Mouse (Mus musculus): Measurements from ENCODE around the gene Rbfox1.

- no peak for TF ChIP-seq CTCF (IDR thresholded peaks at IDR 0.05; ENCODE audit: control insufficient read depth, insufficient read depth, low read length)
- TF ChIP-seq POLR2A (IDR thresholded peaks at IDR 0.05; ENCODE audit: borderline replicate concordance, control insufficient read depth, low read depth, low read length), result no peak
Observed at GRCm38 (mm10) chr16:6303082-6303481, 417.9 kb downstream of the Rbfox1 start.

Data from bone marrow, adult 2 months (tissue).